Mouse (Mus musculus): ENCODE results near the gene Dap. TPM values are rescaled to one million over a fixed set of nuclear protein-coding genes. Genes with fewer than 3 reads are reported as not detected.

The Dap gene
- polyA plus RNA-seq, 1 experiment: not detected

DNA sequence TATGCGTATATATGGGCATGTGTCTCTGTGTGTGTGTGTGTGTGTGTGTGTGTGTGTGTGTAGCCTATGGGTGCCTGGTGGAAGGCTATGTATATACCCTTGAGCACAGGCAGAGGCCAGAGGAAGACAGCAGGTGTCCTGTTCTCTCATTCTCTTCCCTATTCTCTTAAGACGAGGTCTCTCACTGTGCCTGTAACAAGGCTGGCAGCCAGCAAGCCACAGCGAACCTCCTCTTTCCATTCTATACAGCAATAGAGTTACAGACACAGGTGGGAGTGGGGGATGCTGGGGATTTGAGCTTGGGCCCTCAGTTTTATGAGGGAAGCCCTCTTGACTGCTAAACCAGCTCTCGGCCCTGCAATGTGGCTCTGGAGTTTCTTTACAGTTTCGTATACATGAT is 55.9 kb downstream of the Dap start:
- WGBS: 81% methylated on average over 5 of the region's 5 CpGs
- TF ChIP-seq POLR2A (IDR thresholded peaks at IDR 0.05; ENCODE audit: insufficient read depth, low read depth, low read length) (no peak), CTCF (IDR thresholded peaks at IDR 0.05; ENCODE audit: insufficient read depth, low read depth, low read length) (no peak)
- no peak overlapping the region for H3K4me3 ChIP-seq (ENCODE audit: insufficient read depth, low read depth, low read length)
- peaks cover 1% of the 10 kb centered on the region for H3K4me1 ChIP-seq (ENCODE audit: control insufficient read depth, insufficient read depth, low read length)
- no peak overlapping the region for H3K27ac ChIP-seq (ENCODE audit: insufficient read depth, low read depth, low read length)

DNA sequence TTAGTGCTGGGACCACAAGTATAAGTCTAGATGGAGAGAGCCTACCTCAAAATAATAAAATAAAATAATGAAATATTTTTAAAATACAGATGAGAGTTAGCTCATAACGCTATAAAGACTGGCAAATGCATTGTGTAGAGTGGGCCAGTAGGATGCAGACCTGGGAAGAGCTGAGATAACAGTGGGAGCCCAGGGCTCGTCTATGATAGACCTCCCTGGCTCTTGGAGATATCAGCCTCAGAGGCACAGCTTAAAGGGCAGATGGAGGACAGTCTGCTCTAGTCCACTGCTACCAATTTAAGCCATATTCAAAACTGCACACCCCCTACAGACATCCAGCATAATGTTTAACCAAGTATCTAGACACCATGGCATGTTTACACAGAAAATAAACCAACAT is 56.6 kb downstream of the Dap start:
- WGBS: 93% methylated on average over 2 of the region's 2 CpGs
- Histone ChIP-seq H3K4me3 (ENCODE audit: insufficient read depth, low read depth, low read length) (no peak overlapping the region), H3K4me1 (ENCODE audit: control insufficient read depth, insufficient read depth, low read length) (peaks cover 5% of the 10 kb centered on the region), H3K27ac (ENCODE audit: insufficient read depth, low read depth, low read length) (no peak overlapping the region)
- no peak for TF ChIP-seq CTCF (IDR thresholded peaks at IDR 0.05; ENCODE audit: insufficient read depth, low read depth, low read length)
- no peak for TF ChIP-seq POLR2A (IDR thresholded peaks at IDR 0.05; ENCODE audit: insufficient read depth, low read depth, low read length)

DNA sequence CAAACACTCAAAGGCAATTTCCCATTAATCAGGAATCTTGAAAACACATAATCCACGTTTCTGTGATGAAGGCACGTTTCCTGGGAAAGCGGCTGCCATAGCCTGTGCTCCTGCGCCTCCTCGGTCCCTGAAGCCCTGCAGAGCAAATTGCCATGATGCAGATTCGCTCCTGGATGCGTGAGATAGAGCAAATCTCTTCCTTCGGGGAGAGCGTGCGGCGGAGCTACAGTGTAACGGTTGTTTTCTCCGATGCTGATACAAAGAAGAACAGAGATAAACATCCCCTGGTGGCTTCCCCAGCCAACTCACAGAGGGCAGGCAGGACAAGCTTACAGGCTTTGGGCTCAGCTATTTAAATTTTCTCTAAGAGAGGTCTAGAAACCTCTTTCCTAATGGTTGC is 57.7 kb downstream of the Dap start:
- H3K27ac ChIP-seq (ENCODE audit: insufficient read depth, low read depth, low read length): no peak overlapping the region
- H3K4me1 ChIP-seq (ENCODE audit: control insufficient read depth, insufficient read depth, low read length): peaks cover 5% of the 10 kb centered on the region
- H3K4me3 ChIP-seq (ENCODE audit: insufficient read depth, low read depth, low read length): no peak overlapping the region
- WGBS: 76% methylated on average over 13 of the region's 13 CpGs
- TF ChIP-seq POLR2A (IDR thresholded peaks at IDR 0.05; ENCODE audit: insufficient read depth, low read depth, low read length) (no peak), CTCF (IDR thresholded peaks at IDR 0.05; ENCODE audit: insufficient read depth, low read depth, low read length) (no peak)

DNA sequence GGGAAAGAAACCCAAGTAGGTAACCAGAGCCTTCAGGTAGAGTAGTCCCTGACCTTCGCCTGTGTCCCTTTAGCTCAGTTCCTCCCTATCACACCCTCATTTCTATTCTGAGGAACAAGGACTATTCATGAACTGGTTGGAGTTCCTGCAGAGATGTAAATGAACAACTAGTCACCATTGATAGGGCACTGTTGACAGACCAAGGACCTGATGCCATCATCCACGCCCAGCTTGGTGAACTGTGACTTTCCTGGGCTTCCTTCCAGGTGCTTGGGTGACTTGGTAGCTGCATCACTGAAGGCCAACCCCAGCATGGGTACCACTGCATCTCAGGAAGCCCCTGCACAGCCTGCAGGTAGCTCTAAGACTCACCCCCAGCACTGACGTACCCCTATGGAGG is 58.2 kb downstream of the Dap start:
- WGBS: 88% methylated on average over 3 of the region's 3 CpGs

DNA sequence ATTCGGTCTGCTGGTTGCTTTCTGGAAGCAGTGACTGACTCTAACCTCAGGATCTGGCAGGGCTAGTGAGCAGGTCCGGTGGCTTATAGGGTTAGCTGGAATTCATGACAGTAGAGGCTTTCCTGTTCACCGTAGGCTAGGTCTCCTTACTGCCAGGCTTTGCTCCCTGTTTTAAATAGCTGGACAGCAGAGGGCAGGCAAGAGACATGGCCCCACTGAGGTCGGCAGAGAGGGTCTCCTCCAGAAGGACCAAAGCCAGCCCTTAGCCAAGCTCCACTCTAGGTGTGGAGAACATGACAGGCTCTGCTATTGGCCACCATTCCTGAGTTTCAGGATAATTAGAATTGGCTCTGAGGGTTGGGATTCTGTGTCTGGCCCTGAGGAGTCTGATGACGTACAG is 60.0 kb downstream of the Dap start:
- no peak overlapping the region for H3K4me3 ChIP-seq (ENCODE audit: insufficient read depth, low read depth, low read length)
- no peak overlapping the region for H3K27ac ChIP-seq (ENCODE audit: insufficient read depth, low read depth, low read length)
- WGBS: 75% methylated on average over 5 of the region's 5 CpGs
- H3K4me1 ChIP-seq (ENCODE audit: control insufficient read depth, insufficient read depth, low read length): peaks cover 5% of the 10 kb centered on the region
- no peak for TF ChIP-seq POLR2A (IDR thresholded peaks at IDR 0.05; ENCODE audit: insufficient read depth, low read depth, low read length)

More for the DNA sequence above, 58.2 kb downstream of the Dap start:
- TF ChIP-seq POLR2A (IDR thresholded peaks at IDR 0.05; ENCODE audit: insufficient read depth, low read depth, low read length) (no peak), CTCF (IDR thresholded peaks at IDR 0.05; ENCODE audit: insufficient read depth, low read depth, low read length) (no peak)
- Histone ChIP-seq H3K4me1 (ENCODE audit: control insufficient read depth, insufficient read depth, low read length) (peaks cover 5% of the 10 kb centered on the region), H3K27ac (ENCODE audit: insufficient read depth, low read depth, low read length) (no peak overlapping the region), H3K4me3 (ENCODE audit: insufficient read depth, low read depth, low read length) (no peak overlapping the region)

DNA sequence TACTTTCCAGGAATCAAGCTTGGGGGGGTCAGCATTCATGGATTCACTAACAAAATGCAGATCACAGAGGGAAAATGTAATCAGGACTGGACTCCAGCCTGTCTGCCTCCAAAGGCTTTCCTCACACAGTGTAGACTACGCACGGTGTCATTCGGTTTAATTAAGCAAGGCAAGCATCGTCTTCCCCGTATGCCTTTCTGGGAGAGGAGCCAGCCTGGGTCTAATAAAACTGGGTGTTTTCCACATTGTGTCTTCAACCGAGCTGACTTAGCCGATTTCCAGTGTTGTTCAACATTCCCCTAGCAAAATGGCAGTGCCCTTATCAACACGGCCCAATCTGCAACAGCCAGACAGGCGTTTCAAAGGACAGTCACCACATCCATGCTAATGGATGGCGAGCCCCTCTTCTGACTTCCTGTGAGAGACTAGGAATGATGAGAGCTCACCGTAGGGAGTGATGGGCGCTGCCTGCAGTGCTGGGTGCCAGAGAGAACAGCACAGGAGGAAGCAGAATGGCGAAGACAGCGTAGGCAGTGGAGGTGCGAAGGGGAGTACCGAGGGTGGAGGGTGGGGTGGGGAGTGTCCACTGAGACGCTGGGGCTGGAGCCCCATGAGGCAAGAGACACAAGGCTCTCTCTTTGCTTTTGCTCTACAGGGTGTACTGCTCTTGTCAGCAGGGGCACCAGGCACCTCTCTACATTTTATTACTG is 61.0 kb downstream of the Dap start:
- Histone ChIP-seq H3K4me1 (ENCODE audit: control insufficient read depth, insufficient read depth, low read length) (peaks cover 5% of the 10 kb centered on the region), H3K27ac (ENCODE audit: insufficient read depth, low read depth, low read length) (no peak overlapping the region), H3K4me3 (ENCODE audit: insufficient read depth, low read depth, low read length) (no peak overlapping the region)
- 48% methylated on average over 17 of the region's 17 CpGs for WGBS
- TF ChIP-seq CTCF (IDR thresholded peaks at IDR 0.05; ENCODE audit: insufficient read depth, low read depth, low read length): no peak
- TF ChIP-seq POLR2A (IDR thresholded peaks at IDR 0.05; ENCODE audit: insufficient read depth, low read depth, low read length): no peak

DNA sequence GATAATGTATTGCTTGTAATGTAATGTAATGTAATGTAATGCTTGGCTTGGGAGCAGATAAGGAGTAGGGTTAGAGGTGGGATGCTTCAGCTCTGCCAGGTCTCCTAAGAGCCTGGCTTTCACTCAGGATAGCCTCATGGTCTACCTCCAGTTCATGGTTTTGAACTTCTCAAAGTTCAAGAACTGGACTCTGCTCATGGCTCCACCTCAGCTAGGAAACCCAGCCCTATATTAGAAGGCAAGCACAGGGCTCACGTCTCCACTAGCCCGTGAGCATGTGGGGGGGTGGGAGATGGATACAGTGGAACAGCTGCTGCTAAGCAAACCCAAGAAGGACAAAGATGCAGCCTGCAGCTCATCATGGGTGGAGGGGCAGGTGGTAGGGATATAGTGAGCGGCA is 61.6 kb downstream of the Dap start:
- H3K4me3 ChIP-seq (ENCODE audit: insufficient read depth, low read depth, low read length): no peak overlapping the region
- H3K4me1 ChIP-seq (ENCODE audit: control insufficient read depth, insufficient read depth, low read length): peaks cover 5% of the 10 kb centered on the region
- no peak for TF ChIP-seq POLR2A (IDR thresholded peaks at IDR 0.05; ENCODE audit: insufficient read depth, low read depth, low read length)
- no peak for TF ChIP-seq CTCF (IDR thresholded peaks at IDR 0.05; ENCODE audit: insufficient read depth, low read depth, low read length)
- H3K27ac ChIP-seq (ENCODE audit: insufficient read depth, low read depth, low read length): no peak overlapping the region
- WGBS: 85% methylated on average over 3 of the region's 3 CpGs

DNA sequence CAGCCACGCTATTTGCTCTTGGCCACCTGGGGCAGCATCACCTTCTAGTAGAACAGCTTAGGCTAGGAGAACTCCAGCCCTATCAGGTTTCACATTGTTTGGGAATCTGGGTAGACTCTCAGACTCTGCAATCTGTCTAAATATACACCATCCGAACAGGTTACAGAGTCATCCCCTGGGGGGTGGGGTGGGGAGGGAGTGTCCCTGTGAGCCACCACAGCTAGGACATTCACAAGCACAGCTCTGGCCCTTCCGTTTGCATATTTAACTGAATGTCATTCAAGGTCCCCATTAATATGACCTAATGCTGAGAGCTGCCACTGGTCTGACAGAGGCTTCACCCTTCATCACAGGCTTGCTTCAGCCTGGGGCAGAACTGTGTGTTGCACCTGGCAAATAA is 68.5 kb downstream of the Dap start:
- no peak for TF ChIP-seq CTCF (IDR thresholded peaks at IDR 0.05; ENCODE audit: insufficient read depth, low read depth, low read length)
- no peak for TF ChIP-seq POLR2A (IDR thresholded peaks at IDR 0.05; ENCODE audit: insufficient read depth, low read depth, low read length)
- Histone ChIP-seq H3K4me1 (ENCODE audit: control insufficient read depth, insufficient read depth, low read length) (peaks cover 8% of the 10 kb centered on the region), H3K4me3 (ENCODE audit: insufficient read depth, low read depth, low read length) (no peak overlapping the region), H3K27ac (ENCODE audit: insufficient read depth, low read depth, low read length) (no peak overlapping the region)
- 64% methylated on average over 3 of the region's 3 CpGs for whole genome bisulfite sequencing

DNA sequence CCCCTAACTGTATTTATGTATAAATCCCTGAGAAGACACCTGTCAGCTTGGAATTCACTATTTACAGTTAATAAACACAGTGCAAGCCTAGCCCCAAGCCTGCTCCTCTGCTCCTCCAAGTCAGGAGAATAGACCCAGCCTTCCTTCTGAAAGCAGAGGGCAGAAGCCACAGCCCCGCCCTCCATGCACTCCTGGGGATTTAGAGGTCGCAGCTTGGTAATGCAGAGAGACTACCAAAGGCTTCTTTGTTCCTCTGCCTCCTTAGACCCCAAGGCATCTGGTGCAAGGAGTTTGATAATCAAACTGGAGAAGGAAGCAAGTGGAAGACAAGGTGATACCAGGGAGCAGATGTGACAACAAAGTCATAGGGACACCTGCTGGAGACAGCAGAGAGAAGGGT is 70.2 kb downstream of the Dap start:
- H3K4me1 ChIP-seq (ENCODE audit: control insufficient read depth, insufficient read depth, low read length): peaks cover 13% of the 10 kb centered on the region
- no peak overlapping the region for H3K4me3 ChIP-seq (ENCODE audit: insufficient read depth, low read depth, low read length)
- TF ChIP-seq POLR2A (IDR thresholded peaks at IDR 0.05; ENCODE audit: insufficient read depth, low read depth, low read length) (no peak), CTCF (IDR thresholded peaks at IDR 0.05; ENCODE audit: insufficient read depth, low read depth, low read length) (no peak)
- no peak overlapping the region for H3K27ac ChIP-seq (ENCODE audit: insufficient read depth, low read depth, low read length)
- WGBS: 47% methylated on average over 2 of the region's 2 CpGs

Measured in olfactory bulb, adult 2 months (tissue).